Mouse (Mus musculus) CH12.LX (cell line): ENCODE results near the gene Axdnd1. TPM values are rescaled to one million over a fixed set of nuclear protein-coding genes. Genes with fewer than 3 reads are reported as not detected.

Experiments used
- DNase-seq: peaks from one replicate; pipeline ENCODE4 v3.0.0-alpha.2; 2013; ENCODE audit errors: extremely low read depth
- H3K27ac ChIP-seq: 2 replicates; pipeline ENCODE4 v1.5.1; 2012; ENCODE audit warnings: low read depth, mild to moderate bottlenecking, control low read depth, moderate library complexity; ENCODE audit not compliant: insufficient read depth
- H3K27me3 ChIP-seq: replicated peaks from 2 replicates; pipeline ENCODE3; 2012; ENCODE audit warnings: inconsistent platforms
- H3K36me3 ChIP-seq, 2 experiments: replicated peaks in 1 of 2; 2 replicates each; pipeline versions ENCODE3 to v1.6.1; 2012; ENCODE audit warnings: inconsistent platforms in 1 of 2, low read length in 1 of 2, mild to moderate bottlenecking in 1 of 2, mixed read lengths in 1 of 2, moderate library complexity in 1 of 2; ENCODE audit not compliant: control insufficient read depth in 1 of 2, insufficient read depth in 1 of 2
- H3K4me1 ChIP-seq, 2 experiments: 2 replicates each; pipeline ENCODE4 v1.6.1; 2012; ENCODE audit warnings: inconsistent platforms in 1 of 2, moderate library complexity in 1 of 2; ENCODE audit not compliant: insufficient read depth in 2 of 2, control insufficient read depth in 1 of 2
- H3K4me2 ChIP-seq: 2 replicates; pipeline ENCODE4 v1.6.1; 2012; ENCODE audit warnings: low read depth, mild to moderate bottlenecking, control low read depth; ENCODE audit not compliant: poor library complexity, insufficient read depth, severe bottlenecking
- H3K4me3 ChIP-seq, 3 experiments: fragments of 150-350 bp in 1 of 3; sonication (generic) in 1 of 3; replicated peaks in 1 of 3; 2 replicates each; pipeline versions ENCODE3 to v1.5.1; 2011 to 2012; ENCODE audit warnings: low read depth in 2 of 3, low read length in 2 of 3, mild to moderate bottlenecking in 2 of 3, moderate library complexity in 2 of 3, control low read depth in 1 of 3, improper control_type of control experiment in 1 of 3, inconsistent platforms in 1 of 3, mixed read lengths in 1 of 3; ENCODE audit not compliant: poor library complexity in 1 of 3
- H3K79me2 ChIP-seq: replicated peaks from 2 replicates; pipeline ENCODE4 v1.6.1; 2012; ENCODE audit warnings: mild to moderate bottlenecking, moderate library complexity; ENCODE audit not compliant: control insufficient read depth, poor library complexity, insufficient read depth, severe bottlenecking; ENCODE audit errors: extremely low read depth
- H3K9ac ChIP-seq: 2 replicates; pipeline ENCODE4 v1.6.1; 2012; ENCODE audit warnings: low read depth, mild to moderate bottlenecking, control low read depth, moderate library complexity; ENCODE audit not compliant: insufficient read depth
- H3K9me3 ChIP-seq: replicated peaks from 2 replicates; pipeline ENCODE3; 2012; ENCODE audit warnings: low read length, inconsistent platforms, mixed read lengths
- BHLHE40 ChIP-seq: IDR thresholded peaks from 2 replicates; pipeline ENCODE4 v1.6.1; 2011; ENCODE audit warnings: mild to moderate bottlenecking, low read depth, low read length, improper control_type of control experiment
- CHD1 ChIP-seq: IDR thresholded peaks from 2 replicates; pipeline ENCODE4 v1.6.1; 2012; ENCODE audit warnings: low read depth, low read length, improper control_type of control experiment, inconsistent platforms
- CHD2 ChIP-seq: IDR thresholded peaks from 2 replicates; pipeline ENCODE4 v1.6.1; 2011; ENCODE audit warnings: low read length, improper control_type of control experiment
- CTCF ChIP-seq, 2 experiments: IDR thresholded peaks in 1 of 2; conservative IDR thresholded peaks in 1 of 2; 2 replicates each; pipeline ENCODE4 v1.5.1; 2011 to 2012; ENCODE audit warnings: low read depth in 2 of 2, low read length in 2 of 2, improper control_type of control experiment in 1 of 2, inconsistent platforms in 1 of 2, mild to moderate bottlenecking in 1 of 2, moderate library complexity in 1 of 2
- E2F4 ChIP-seq: IDR thresholded peaks from 2 replicates; pipeline ENCODE4 v1.6.1; 2011; ENCODE audit warnings: low read depth, low read length, improper control_type of control experiment; ENCODE audit not compliant: insufficient replicate concordance
- ELF1 ChIP-seq: IDR thresholded peaks from 2 replicates; pipeline ENCODE4 v1.6.1; 2014; ENCODE audit warnings: low read depth, mild to moderate bottlenecking, inconsistent platforms, low read length, improper control_type of control experiment
- EP300 ChIP-seq: IDR thresholded peaks from 2 replicates; pipeline ENCODE4 v1.6.1; 2011; ENCODE audit warnings: low read length, improper control_type of control experiment
- ETS1 ChIP-seq: conservative IDR thresholded peaks from 2 replicates; pipeline ENCODE4 v1.6.1; 2012; ENCODE audit warnings: low read depth, mild to moderate bottlenecking, inconsistent platforms, low read length, improper control_type of control experiment, moderate library complexity
- GABPA ChIP-seq: IDR thresholded peaks from 2 replicates; pipeline ENCODE4 v1.6.1; 2012; ENCODE audit warnings: low read depth, low read length, improper control_type of control experiment, inconsistent platforms; ENCODE audit not compliant: insufficient replicate concordance
- HCFC1 ChIP-seq: IDR thresholded peaks from 2 replicates; pipeline ENCODE4 v1.6.1; 2012; ENCODE audit warnings: low read depth, mild to moderate bottlenecking, inconsistent platforms, low read length, improper control_type of control experiment
- IRF4 ChIP-seq: IDR thresholded peaks from 2 replicates; pipeline ENCODE4 v1.6.1; 2014; ENCODE audit warnings: low read depth, mild to moderate bottlenecking, inconsistent platforms, low read length, improper control_type of control experiment
- JUN ChIP-seq: IDR thresholded peaks from 2 replicates; pipeline ENCODE4 v1.6.1; 2011; ENCODE audit warnings: low read depth, mild to moderate bottlenecking, low read length, improper control_type of control experiment, moderate library complexity; ENCODE audit not compliant: insufficient read depth
- MAX ChIP-seq: IDR thresholded peaks from 2 replicates; pipeline ENCODE4 v1.6.1; 2011; ENCODE audit warnings: low read length, improper control_type of control experiment
- MEF2A ChIP-seq: IDR thresholded peaks from 2 replicates; pipeline ENCODE4 v1.6.1; 2014; ENCODE audit warnings: low read depth, mild to moderate bottlenecking, inconsistent platforms, low read length, improper control_type of control experiment, borderline replicate concordance
- MXI1 ChIP-seq: IDR thresholded peaks from 2 replicates; pipeline ENCODE4 v1.6.1; 2011; ENCODE audit warnings: mild to moderate bottlenecking, low read depth, low read length, improper control_type of control experiment
- MYC ChIP-seq: IDR thresholded peaks from 2 replicates; pipeline ENCODE4 v1.6.1; 2011; ENCODE audit warnings: low read depth, mild to moderate bottlenecking, improper control_type of control experiment, low read length
- NRF1 ChIP-seq: IDR thresholded peaks from 2 replicates; pipeline ENCODE4 v1.6.1; 2014; ENCODE audit warnings: low read depth, mild to moderate bottlenecking, inconsistent platforms, low read length, improper control_type of control experiment, moderate library complexity
- POLR2A ChIP-seq: IDR thresholded peaks from 2 replicates; pipeline ENCODE4 v1.6.1; 2011; ENCODE audit warnings: low read depth, mild to moderate bottlenecking, improper control_type of control experiment, low read length
- POLR2AphosphoS2 ChIP-seq: IDR thresholded peaks from 2 replicates; pipeline ENCODE4 v1.6.1; 2011; ENCODE audit warnings: low read depth, low read length, improper control_type of control experiment
- SMC3 ChIP-seq: IDR thresholded peaks from 2 replicates; pipeline ENCODE4 v1.6.1; 2011; ENCODE audit warnings: low read depth, low read length, improper control_type of control experiment
- TCF12 ChIP-seq: IDR thresholded peaks from 2 replicates; pipeline ENCODE4 v1.6.1; 2014; ENCODE audit warnings: low read depth, mild to moderate bottlenecking, inconsistent platforms, low read length, improper control_type of control experiment
- UBTF ChIP-seq: IDR thresholded peaks from 2 replicates; pipeline ENCODE4 v1.6.1; 2012; ENCODE audit warnings: low read depth, mild to moderate bottlenecking, inconsistent platforms, low read length, improper control_type of control experiment, moderate library complexity
- USF2 ChIP-seq: conservative IDR thresholded peaks from 2 replicates; pipeline ENCODE4 v1.6.1; 2011; ENCODE audit warnings: low read depth, low read length, improper control_type of control experiment
- ZC3H11A ChIP-seq: IDR thresholded peaks from 2 replicates; pipeline ENCODE4 v1.6.1; 2012; ENCODE audit warnings: low read depth, mild to moderate bottlenecking, inconsistent platforms, low read length, improper control_type of control experiment
- ZKSCAN1 ChIP-seq: IDR thresholded peaks from 2 replicates; pipeline ENCODE4 v1.6.1; 2012; ENCODE audit warnings: low read depth, inconsistent platforms, low read length, improper control_type of control experiment, borderline replicate concordance
- ZMIZ1 ChIP-seq: IDR thresholded peaks from 2 replicates; pipeline ENCODE4 v1.6.1; 2012; ENCODE audit warnings: low read depth, mild to moderate bottlenecking, inconsistent platforms, low read length, improper control_type of control experiment
- dilution Hi-C: fragments of 300-500 bp; cut with MboI; formaldehyde crosslinking; loops from 2 replicates; pipeline ENCODE4 v1.14.3; 2020; ENCODE audit warnings: low sequenced_read_pairs; ENCODE audit not compliant: extremely low pct_unique_long_range_greater_than_20kb, extremely low pct_ligation_motif_present
- in situ Hi-C: fragments of 300-500 bp; cut with MboI; formaldehyde crosslinking; loops from 3 replicates; pipeline ENCODE4 v1.14.3; 2019; ENCODE audit warnings: low sequenced_read_pairs, low pct_ligation_motif_present, low pct_unique_long_range_greater_than_20kb, mixed read lengths
- polyA plus RNA-seq: library from polyadenylated mRNA; unstranded; fragments of >175 nt; gene quantifications from 2 replicates; pipeline ENCODE4 v1.2.1, GENCODE M21; 2012; ENCODE audit warnings: low read depth; ENCODE audit not compliant: insufficient read length
- total RNA-seq, 2 experiments: library from RNA; depleted of rRNA; stranded (reverse); fragments of 300-350 nt in 1 of 2; fragments of >200 nt in 1 of 2; gene quantifications; 2 replicates each; pipeline ENCODE4 v1.2.3; 2012 to 2014

The Axdnd1 gene
- total and polyA plus RNA-seq, 3 experiments, result not detected

DNA sequence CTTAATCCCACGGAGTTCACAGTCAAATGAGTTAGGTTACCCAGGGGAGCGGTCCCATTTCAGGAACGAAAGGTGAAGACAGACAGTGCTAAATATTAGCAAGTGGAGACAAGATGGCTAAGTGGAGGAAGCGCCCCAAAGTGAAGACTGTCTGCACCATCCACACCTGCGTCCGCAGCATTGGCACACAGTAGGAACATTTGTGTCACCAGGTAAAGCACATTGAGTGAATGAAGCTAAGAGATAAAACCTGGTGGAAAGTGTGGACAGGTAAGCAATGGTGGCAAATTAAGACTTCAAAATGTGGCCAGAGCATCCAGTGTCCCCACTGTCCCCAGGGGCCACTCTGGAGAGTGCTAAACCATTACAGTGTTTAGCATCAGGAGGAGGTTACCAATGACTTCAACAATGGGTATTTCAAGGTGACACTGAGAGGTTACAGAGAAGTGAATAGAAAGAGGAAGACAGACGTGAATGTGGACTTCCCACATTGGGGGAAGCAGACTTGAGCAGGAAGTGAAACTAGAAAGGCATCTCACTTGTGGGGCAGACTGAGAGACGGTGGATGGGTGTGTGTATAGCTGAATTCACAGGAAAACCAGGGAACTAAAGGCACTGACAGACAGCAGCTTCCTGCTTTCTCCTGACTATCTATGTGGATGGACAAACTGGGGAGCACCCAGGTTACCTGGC is 16.2 kb upstream of the Axdnd1 start:
- Histone ChIP-seq H3K79me2 (no peaks in the 10 kb centered on the region), H3K36me3 (peaks cover 6 to 39% of the 10 kb centered on the region in 2 experiments), H3K9ac (no peak overlapping the region), H3K27me3 (no peaks in the 10 kb centered on the region), H3K4me3 (peak overlapping the region in 1 of 3 experiments; percentile 29), H3K9me3 (no peaks in the 10 kb centered on the region), H3K4me1 (peaks cover 10 to 22% of the 10 kb centered on the region in 2 experiments), H3K4me2 (peak overlapping the region; percentile 61), H3K27ac (peak overlapping the region; percentile 67)
- peak; percentile 84 for DNase-seq
- TF ChIP-seq POLR2A (no peak), GABPA (no peak), JUN (no peak; the same call in 1 of the 2 replicates), SMC3 (no peak), HCFC1 (no peak), POLR2AphosphoS2 (no peak), ZKSCAN1 (peak; percentile 69), TCF12 (peak; percentile 62; the same call in 1 of the 2 replicates), ELF1 (peak; percentile 76), UBTF (no peak), CHD2 (peak; percentile 62), ZMIZ1 (no peak), MAX (peak; percentile 40; the same call in 1 of the 2 replicates), MXI1 (no peak), USF2 (no peak), ETS1 (0 out of 2 replicates have a peak, but pooled peaks have one; percentile 34), CHD1 (no peak), MEF2A (peak; percentile 32; the same call in 1 of the 2 replicates), NRF1 (no peak), BHLHE40 (peak; percentile 65), E2F4 (no peak), EP300 (peak; percentile 91), ZC3H11A (no peak), CTCF (conservative IDR thresholded peaks at IDR 0.05 in 1 of 2, IDR thresholded peaks at IDR 0.05 in 1 of 2; ENCODE audit: low read depth in 2 of 2, low read length in 2 of 2) (no peak), MYC (0 out of 2 replicates have a peak, but pooled peaks have one; percentile 12), IRF4 (peak; percentile 96)
- in situ Hi-C loops (no loop called here), dilution Hi-C loops (no loop called here)
